Mouse (Mus musculus): ENCODE measurements at regions not wholly inside any gene's neighbourhood (a gene's known extent, or its start where the extent isn't known, plus 50 kb on each side); places are given as distances from the start of the nearest gene placed in this dataset.

- peak; percentile 56 for DNase-seq (ENCODE audit: low read depth)
These were observed 120.3 kb upstream of the Gm12666 start for GRCm38 (mm10) chr4:92311891-92312290.

GRCm38 (mm10) chr4:92265878-92266277 lies 74.3 kb upstream of the Gm12666 start:
- DNase-seq (ENCODE audit: low read depth) = no peak

GRCm38 (mm10) chr4:92246800-92247199 lies 55.3 kb upstream of the Gm12666 start:
- DNase-seq (ENCODE audit: low read depth) = no peak
